ENCODE assay signal across 27 mouse cellular contexts in genomic region chr6:101296280-101296679, GRCm38 (mm10).
DNase-seq lines count a peak whose midpoint lies in the region; ATAC-seq and TF ChIP-seq lines count a peak whose summit lies in the region.
"Had no signal": no experiment of that assay in that cellular context is flagged by ENCODE, and none has a peak within 500 bp of the region (broad histone marks: within the 10 kb centered on the region; RNA-seq: fewer than 3 reads in every experiment).

No protein-coding gene starts in this region.

- H3K4me1 ChIP-seq in embryonic facial prominence, embryonic 12.5 days = peaks cover 48% of the 10 kb centered on the region
- H3K4me1 ChIP-seq in limb, embryonic 14.5 days (ENCODE audit: control insufficient read depth, insufficient read depth, low read length) = peaks cover 56% of the 10 kb centered on the region
- 0 out of 2 replicates have a peak, but pooled peaks cover 5% of the 10 kb centered on the region for H3K4me1 ChIP-seq in midbrain, embryonic 10.5 days
- H3K4me1 ChIP-seq in intestine, embryonic 16.5 days (ENCODE audit: control insufficient read depth, insufficient read depth, low read length) = 0 out of 2 replicates have a peak, but pooled peaks cover 7% of the 10 kb centered on the region
- H3K4me1 ChIP-seq: lung, embryonic 15.5 days had no signal

- no peak overlapping the region for H3K4me3 ChIP-seq in embryonic facial prominence, embryonic 12.5 days
- no peak overlapping the region for H3K4me3 ChIP-seq in limb, embryonic 14.5 days (replicated peaks; ENCODE audit: low read length)
- no peak overlapping the region for H3K4me3 ChIP-seq in midbrain, embryonic 10.5 days
- no peak overlapping the region for H3K4me3 ChIP-seq in intestine, embryonic 16.5 days (ENCODE audit: low read length)
- H3K4me3 ChIP-seq: erythroblast, embryonic 14.5 days; lung, embryonic 15.5 days; myocyte; neural tube, embryonic 12.5 days had no signal

- H3K36me3 ChIP-seq in embryonic facial prominence, embryonic 12.5 days = no peaks in the 10 kb centered on the region
- no peaks in the 10 kb centered on the region for H3K36me3 ChIP-seq in limb, embryonic 14.5 days (ENCODE audit: control insufficient read depth, insufficient read depth, low read length)
- H3K36me3 ChIP-seq in midbrain, embryonic 10.5 days = no peaks in the 10 kb centered on the region
- H3K36me3 ChIP-seq in intestine, embryonic 16.5 days (ENCODE audit: control insufficient read depth, insufficient read depth, low read length) = no peaks in the 10 kb centered on the region
- H3K36me3 ChIP-seq: lung, embryonic 15.5 days; neural tube, embryonic 12.5 days had no signal

- DNase-seq in brain, embryonic 14.5 days (ENCODE audit: low read depth) = peak; percentile 62
- peak; percentile 67 for DNase-seq in forelimb bud, embryonic 11.5 days (ENCODE audit: low read depth, low spot score)
- peak; percentile 67 for DNase-seq in limb, embryonic 14.5 days (ENCODE audit: low spot score)
- DNase-seq in midbrain, embryonic 10.5 days (ENCODE audit: low spot score) = no peak
- DNase-seq in urinary bladder, postnatal 10 days (ENCODE audit: low spot score) = no peak
- DNase-seq: adrenal gland, adult 8-10 months; cerebellum, adult 11-12 months; cerebellum, adult 9-11 months; embryo, embryonic 11 days; gastrocnemius, postnatal 10 days; heart, postnatal 14 days; kidney, postnatal 14 days; right cerebral cortex, adult 18-20 months; right cerebral cortex, postnatal 4 days; thymus, adult 2 months; thymus, postnatal 4 days had no signal

- H3K9me3 ChIP-seq in embryonic facial prominence, embryonic 12.5 days = no peaks in the 10 kb centered on the region
- H3K9me3 ChIP-seq in limb, embryonic 14.5 days (ENCODE audit: control insufficient read depth, low read length) = no peaks in the 10 kb centered on the region
- H3K9me3 ChIP-seq in midbrain, embryonic 10.5 days (replicated peaks) = no peaks in the 10 kb centered on the region
- H3K9me3 ChIP-seq in intestine, embryonic 16.5 days (ENCODE audit: control insufficient read depth, low read length) = no peaks in the 10 kb centered on the region
- H3K9me3 ChIP-seq: lung, embryonic 15.5 days; neural tube, embryonic 12.5 days had no signal

- TF ChIP-seq CTCF in brain, embryonic 14.5 days (IDR thresholded peaks at IDR 0.05; ENCODE audit: borderline replicate concordance, extremely low read depth, insufficient read depth, insufficient read length) = no peak

- peak; percentile 62; the same call in 1 of the 2 replicates for ATAC-seq in embryonic facial prominence, embryonic 12.5 days (ENCODE audit: insufficient number of reproducible peaks, insufficient read depth, low FRiP score, low TSS enrichment)
- peak; percentile 56 for ATAC-seq in limb, embryonic 14.5 days (ENCODE audit: low FRiP score, low read depth)
- no peak for ATAC-seq in intestine, embryonic 16.5 days
- ATAC-seq: CD4-positive, CD25-positive, alpha-beta regulatory T cell, adult 4 months; forebrain, embryonic 16.5 days; intestine, postnatal 0 days; midbrain, embryonic 16.5 days had no signal

- H3K4me2 ChIP-seq in embryonic facial prominence, embryonic 12.5 days (replicated peaks) = no peak overlapping the region
- no peak overlapping the region for H3K4me2 ChIP-seq in limb, embryonic 14.5 days (replicated peaks; ENCODE audit: low read depth, low read length, severe bottlenecking)
- no peak overlapping the region for H3K4me2 ChIP-seq in intestine, embryonic 16.5 days (ENCODE audit: low read depth, low read length)
- H3K4me2 ChIP-seq: lung, embryonic 15.5 days; midbrain, embryonic 11.5 days; neural tube, embryonic 12.5 days had no signal

- peak overlapping the region; percentile 77 for H3K27ac ChIP-seq in embryonic facial prominence, embryonic 12.5 days
- peak overlapping the region; percentile 21 for H3K27ac ChIP-seq in limb, embryonic 14.5 days (replicated peaks; ENCODE audit: low read depth, low read length)
- H3K27ac ChIP-seq in midbrain, embryonic 10.5 days (replicated peaks) = no peak overlapping the region
- H3K27ac ChIP-seq in intestine, embryonic 16.5 days (ENCODE audit: low read length) = no peak overlapping the region
- H3K27ac ChIP-seq: lung, embryonic 15.5 days; neural tube, embryonic 12.5 days had no signal

- no peak for TF ChIP-seq POLR2A in brain, embryonic 14.5 days (IDR thresholded peaks at IDR 0.05; ENCODE audit: borderline replicate concordance, extremely low read depth, insufficient read depth, insufficient read length, poor library complexity, severe bottlenecking)
- no peak for TF ChIP-seq POLR2A in limb, embryonic 14.5 days (IDR thresholded peaks at IDR 0.05; ENCODE audit: borderline replicate concordance, extremely low read depth, insufficient read depth, insufficient read length)

- no peaks in the 10 kb centered on the region for H3K27me3 ChIP-seq in embryonic facial prominence, embryonic 12.5 days
- no peaks in the 10 kb centered on the region for H3K27me3 ChIP-seq in limb, embryonic 14.5 days (ENCODE audit: control insufficient read depth, insufficient read depth, low read length)
- no peaks in the 10 kb centered on the region for H3K27me3 ChIP-seq in midbrain, embryonic 10.5 days (ENCODE audit: low read depth, poor library complexity, severe bottlenecking)
- no peaks in the 10 kb centered on the region for H3K27me3 ChIP-seq in intestine, embryonic 16.5 days (replicated peaks; ENCODE audit: control insufficient read depth, insufficient read depth, low read length)
- H3K27me3 ChIP-seq: lung, embryonic 15.5 days; neural tube, embryonic 12.5 days had no signal

- no peak overlapping the region for H3K9ac ChIP-seq in embryonic facial prominence, embryonic 12.5 days
- H3K9ac ChIP-seq in limb, embryonic 14.5 days (ENCODE audit: low read depth, low read length, severe bottlenecking) = no peak overlapping the region
- no peak overlapping the region for H3K9ac ChIP-seq in intestine, embryonic 16.5 days (ENCODE audit: low read depth, low read length)
- H3K9ac ChIP-seq: lung, embryonic 15.5 days; neural tube, embryonic 12.5 days had no signal

- WGBS in embryonic facial prominence, embryonic 12.5 days = 21% methylated on average over 8 of the region's 8 CpGs
- WGBS in limb, embryonic 14.5 days = 16% methylated on average over 8 of the region's 8 CpGs
- WGBS in midbrain, embryonic 10.5 days = 77% methylated on average over 8 of the region's 8 CpGs
- 73% methylated on average over 8 of the region's 8 CpGs for whole genome bisulfite sequencing in intestine, embryonic 16.5 days

Comparison
In these comparisons a context has a peak if more than half of its experiments do, and no peak if none do; other contexts are left out.
1. DNase-seq: peak in brain, embryonic 14.5 days (single experiment), forelimb bud, embryonic 11.5 days (single experiment) and limb, embryonic 14.5 days (single experiment); none in midbrain, embryonic 10.5 days (single experiment) and urinary bladder, postnatal 10 days (single experiment).
2. H3K27ac ChIP-seq: peak in embryonic facial prominence, embryonic 12.5 days (single experiment) and limb, embryonic 14.5 days (single experiment); none in midbrain, embryonic 10.5 days (single experiment) and intestine, embryonic 16.5 days (single experiment).